Mouse (Mus musculus): ENCODE data around the gene Pip4k2b. TPM values are rescaled to one million over a fixed set of nuclear protein-coding genes. Genes with fewer than 3 reads are reported as not detected.
A peak's percentile ranks its signal among the peaks of the same experiment; 100 is the strongest.

The Pip4k2b gene
- polyA plus RNA-seq, 1 experiment from 2014 or later = 2.2 TPM

DNA sequence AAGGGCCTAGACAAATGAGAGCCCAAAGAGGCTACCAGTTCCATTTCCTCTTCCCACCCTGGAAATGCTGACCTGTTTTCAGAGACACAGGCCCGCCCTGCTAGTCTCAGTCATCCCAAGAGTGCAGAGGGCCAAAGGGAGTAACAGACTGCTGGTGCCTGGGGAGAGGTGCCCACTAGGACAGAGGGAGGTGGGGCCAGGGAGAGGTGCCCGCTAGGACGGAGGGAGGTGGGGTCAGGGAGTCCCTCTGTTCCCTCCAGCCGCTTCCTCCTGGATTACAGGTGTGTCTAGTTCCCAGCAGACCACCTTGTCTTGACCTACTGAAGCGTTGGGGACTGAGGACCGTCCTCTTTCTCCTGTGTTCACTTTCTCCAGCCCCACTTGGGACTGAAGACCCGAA, 59.7 kb downstream of the Pip4k2b start:
- peaks cover 39% of the 10 kb centered on the region for H3K36me3 ChIP-seq
- WGBS = 46% methylated on average over 7 of the region's 7 CpGs
- H3K27me3 ChIP-seq = no peaks in the 10 kb centered on the region
- no peaks in the 10 kb centered on the region for H3K9me3 ChIP-seq
- H3K4me1 ChIP-seq = peaks cover 19% of the 10 kb centered on the region
- H3K27ac ChIP-seq = no peak overlapping the region
- H3K4me2 ChIP-seq = no peak overlapping the region
- no peak for ATAC-seq (ENCODE audit: insufficient number of reproducible peaks, low FRiP score, low TSS enrichment, low read depth)
- no peak overlapping the region for H3K4me3 ChIP-seq
- H3K9ac ChIP-seq = no peak overlapping the region

DNA sequence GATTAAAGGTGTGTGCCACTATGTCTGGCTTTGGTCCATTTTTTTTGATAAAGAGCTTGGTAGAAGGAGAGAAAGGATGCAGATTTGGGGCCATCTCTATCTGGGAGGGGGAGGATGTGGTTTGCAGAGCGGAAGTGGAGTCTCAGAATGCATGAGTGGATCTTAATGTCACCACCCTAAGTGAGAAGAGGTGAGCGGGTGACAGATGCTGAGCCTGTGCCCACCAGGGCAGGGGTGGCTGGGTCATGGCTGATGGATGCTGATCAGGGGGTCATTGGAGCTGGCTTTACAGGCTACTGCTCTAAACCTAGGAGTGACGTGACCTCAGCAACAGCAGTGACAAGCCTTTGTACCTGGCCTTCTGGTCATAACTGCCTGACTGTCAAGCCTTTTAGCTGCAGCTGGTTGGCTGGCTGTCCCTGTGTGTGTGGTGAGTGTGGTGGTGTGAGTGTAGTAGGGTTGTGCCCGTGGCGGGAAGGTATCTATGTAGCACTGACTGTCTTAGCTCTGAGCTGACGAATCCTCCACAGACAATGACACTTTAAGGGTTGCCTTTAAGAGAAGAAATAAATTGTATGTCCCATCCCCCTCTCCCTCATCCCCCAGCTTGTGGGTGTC, 60.3 kb downstream of the Pip4k2b start:
- Histone ChIP-seq H3K9me3 (no peaks in the 10 kb centered on the region), H3K27me3 (no peaks in the 10 kb centered on the region), H3K4me1 (peaks cover 19% of the 10 kb centered on the region), H3K36me3 (peaks cover 43% of the 10 kb centered on the region), H3K4me2 (no peak overlapping the region), H3K4me3 (no peak overlapping the region), H3K27ac (no peak overlapping the region), H3K9ac (no peak overlapping the region)
- 81% methylated on average over 6 of the region's 6 CpGs for WGBS
- no peak for ATAC-seq (ENCODE audit: insufficient number of reproducible peaks, low FRiP score, low TSS enrichment, low read depth)

DNA sequence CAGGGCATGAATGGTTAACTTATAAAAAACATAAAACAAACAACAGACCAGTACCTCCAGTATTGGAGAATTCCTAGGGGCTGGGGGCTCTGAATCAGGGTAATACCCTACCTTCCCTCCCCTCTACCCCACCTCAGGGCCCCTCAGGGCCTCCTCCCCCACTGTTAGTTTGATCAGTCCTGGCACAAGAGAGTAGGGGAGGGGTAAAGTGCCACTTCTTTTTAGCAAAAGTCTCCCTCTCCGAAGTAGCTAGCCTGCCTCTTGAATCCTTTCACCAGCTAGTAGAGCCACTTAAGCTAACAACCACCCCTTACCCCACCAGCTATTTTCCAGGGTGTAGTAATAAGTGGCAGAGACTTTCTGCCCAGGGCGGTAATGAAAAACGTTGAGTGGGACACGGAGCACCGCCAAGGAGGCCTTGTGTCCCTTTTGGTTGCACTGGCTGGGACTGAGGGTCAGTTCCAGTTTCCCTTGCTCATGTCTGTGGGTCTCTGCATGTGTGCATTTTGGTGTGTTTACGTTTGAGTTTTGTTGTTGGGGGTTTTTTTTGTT, 61.9 kb downstream of the Pip4k2b start:
- WGBS = 72% methylated on average over 6 of the region's 6 CpGs
- Histone ChIP-seq H3K9ac (no peak overlapping the region), H3K9me3 (no peaks in the 10 kb centered on the region), H3K27me3 (no peaks in the 10 kb centered on the region), H3K27ac (no peak overlapping the region), H3K4me2 (no peak overlapping the region), H3K4me1 (peaks cover 19% of the 10 kb centered on the region), H3K4me3 (no peak overlapping the region), H3K36me3 (peaks cover 50% of the 10 kb centered on the region)
- no peak for ATAC-seq (ENCODE audit: insufficient number of reproducible peaks, low FRiP score, low TSS enrichment, low read depth)

DNA sequence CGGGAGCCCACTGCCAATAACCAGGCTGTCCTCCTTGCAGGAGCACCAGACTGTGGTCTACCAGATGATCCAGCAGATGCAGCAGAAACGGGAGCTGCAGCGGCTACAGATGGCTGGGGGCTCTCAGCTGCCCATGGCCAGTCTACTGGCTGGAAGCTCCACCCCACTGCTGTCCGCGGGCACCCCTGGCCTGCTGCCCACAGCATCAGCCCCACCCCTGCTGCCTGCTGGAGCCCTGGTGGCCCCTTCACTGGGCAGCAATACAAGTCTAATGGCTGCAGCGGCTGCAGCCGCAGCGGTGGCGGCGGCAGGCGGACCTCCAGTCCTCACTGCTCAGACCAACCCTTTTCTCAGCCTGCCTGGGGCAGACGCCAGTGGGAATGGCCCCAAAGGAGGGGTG, 64.1 kb downstream of the Pip4k2b start:
- Histone ChIP-seq H3K4me2 (no peak overlapping the region), H3K9ac (no peak overlapping the region), H3K27ac (peak overlapping the region; percentile 27; the same call in 1 of the 2 replicates), H3K4me3 (no peak overlapping the region), H3K4me1 (peaks cover 3% of the 10 kb centered on the region; the same call in 1 of the 2 replicates), H3K9me3 (no peaks in the 10 kb centered on the region), H3K36me3 (peaks cover 71% of the 10 kb centered on the region), H3K27me3 (no peaks in the 10 kb centered on the region)
- 81% methylated on average over 12 of the region's 12 CpGs for WGBS
- ATAC-seq (ENCODE audit: insufficient number of reproducible peaks, low FRiP score, low TSS enrichment, low read depth) = no peak

DNA sequence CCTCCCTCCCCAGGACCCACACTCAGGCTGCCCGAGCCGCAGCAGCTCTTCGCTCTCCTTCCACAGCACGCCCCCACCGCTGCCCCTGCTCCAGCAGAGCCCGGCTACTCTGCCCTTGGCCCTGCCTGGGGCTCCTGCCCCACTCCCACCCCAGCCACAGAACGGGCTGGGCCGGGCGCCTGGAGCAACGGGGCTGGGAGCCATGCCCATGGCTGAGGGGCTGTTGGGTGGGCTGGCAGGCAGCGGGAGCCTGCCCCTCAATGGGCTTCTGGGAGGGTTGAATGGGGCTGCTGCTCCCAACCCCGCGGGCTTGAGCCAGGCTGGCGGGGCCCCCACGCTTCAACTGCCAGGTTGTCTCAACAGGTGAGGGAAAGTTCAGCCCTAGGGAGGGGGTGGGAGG, 66.2 kb downstream of the Pip4k2b start:
- H3K4me2 ChIP-seq = no peak overlapping the region
- ATAC-seq (ENCODE audit: insufficient number of reproducible peaks, low FRiP score, low TSS enrichment, low read depth) = no peak
- 83% methylated on average over 15 of the region's 15 CpGs for WGBS
- no peak overlapping the region for H3K9ac ChIP-seq
- peaks cover 89% of the 10 kb centered on the region for H3K36me3 ChIP-seq
- peaks cover 3% of the 10 kb centered on the region; the same call in 1 of the 2 replicates for H3K4me1 ChIP-seq
- H3K9me3 ChIP-seq = no peaks in the 10 kb centered on the region
- H3K27me3 ChIP-seq = no peaks in the 10 kb centered on the region
- no peak overlapping the region for H3K27ac ChIP-seq
- no peak overlapping the region for H3K4me3 ChIP-seq

DNA sequence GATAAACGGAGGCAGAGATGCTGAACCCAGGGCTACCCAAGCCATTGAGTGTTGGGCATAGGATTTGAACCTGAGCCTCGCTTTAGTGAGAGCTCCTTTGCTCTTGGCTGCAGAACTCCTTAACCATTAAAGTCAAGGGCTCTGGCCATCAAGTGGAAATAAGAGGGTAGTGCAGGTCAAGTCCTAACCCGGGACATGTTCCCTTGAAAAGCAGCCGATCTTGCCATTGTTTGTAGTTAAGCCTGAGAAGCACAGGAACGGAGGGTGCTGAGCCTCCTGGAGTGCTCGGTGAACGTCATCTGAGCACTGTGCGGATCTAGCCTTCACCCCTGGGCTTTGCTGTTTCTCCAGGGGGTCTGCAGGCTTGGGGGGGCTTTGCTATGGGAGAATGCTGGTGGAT, 66.7 kb downstream of the Pip4k2b start:
- no peak for ATAC-seq (ENCODE audit: insufficient number of reproducible peaks, low FRiP score, low TSS enrichment, low read depth)
- Histone ChIP-seq H3K4me1 (peaks cover 3% of the 10 kb centered on the region; the same call in 1 of the 2 replicates), H3K9me3 (no peaks in the 10 kb centered on the region), H3K27me3 (no peaks in the 10 kb centered on the region), H3K4me3 (no peak overlapping the region), H3K27ac (no peak overlapping the region), H3K36me3 (peaks cover 94% of the 10 kb centered on the region), H3K4me2 (no peak overlapping the region), H3K9ac (no peak overlapping the region)
- WGBS = 70% methylated on average over 8 of the region's 8 CpGs

DNA sequence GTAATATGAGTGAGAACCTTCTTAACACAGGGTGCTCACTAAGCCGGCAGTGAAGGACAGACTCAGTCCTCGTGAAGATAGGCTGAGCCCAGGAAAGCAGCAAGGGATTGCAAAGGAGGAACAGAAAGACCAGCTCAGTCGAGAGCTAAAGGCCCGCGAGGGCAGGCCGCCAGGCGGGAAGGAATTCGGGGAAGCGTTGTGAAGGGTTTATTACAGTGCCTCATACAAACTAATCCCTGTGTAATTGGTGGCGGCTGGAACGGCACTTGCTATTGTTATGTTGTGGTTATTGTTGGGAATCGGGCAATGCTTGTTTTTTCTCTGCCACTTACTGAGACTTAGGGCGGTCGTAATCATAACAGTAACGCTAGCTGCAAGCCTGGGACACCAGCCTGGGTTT, 67.1 kb downstream of the Pip4k2b start:
- Histone ChIP-seq H3K4me1 (peaks cover 3% of the 10 kb centered on the region; the same call in 1 of the 2 replicates), H3K36me3 (peaks cover 95% of the 10 kb centered on the region), H3K4me2 (no peak overlapping the region), H3K9ac (no peak overlapping the region), H3K4me3 (no peak overlapping the region), H3K27ac (no peak overlapping the region), H3K27me3 (no peaks in the 10 kb centered on the region), H3K9me3 (no peaks in the 10 kb centered on the region)
- ATAC-seq (ENCODE audit: insufficient number of reproducible peaks, low FRiP score, low TSS enrichment, low read depth) = no peak
- 49% methylated on average over 15 of the region's 15 CpGs for WGBS

DNA sequence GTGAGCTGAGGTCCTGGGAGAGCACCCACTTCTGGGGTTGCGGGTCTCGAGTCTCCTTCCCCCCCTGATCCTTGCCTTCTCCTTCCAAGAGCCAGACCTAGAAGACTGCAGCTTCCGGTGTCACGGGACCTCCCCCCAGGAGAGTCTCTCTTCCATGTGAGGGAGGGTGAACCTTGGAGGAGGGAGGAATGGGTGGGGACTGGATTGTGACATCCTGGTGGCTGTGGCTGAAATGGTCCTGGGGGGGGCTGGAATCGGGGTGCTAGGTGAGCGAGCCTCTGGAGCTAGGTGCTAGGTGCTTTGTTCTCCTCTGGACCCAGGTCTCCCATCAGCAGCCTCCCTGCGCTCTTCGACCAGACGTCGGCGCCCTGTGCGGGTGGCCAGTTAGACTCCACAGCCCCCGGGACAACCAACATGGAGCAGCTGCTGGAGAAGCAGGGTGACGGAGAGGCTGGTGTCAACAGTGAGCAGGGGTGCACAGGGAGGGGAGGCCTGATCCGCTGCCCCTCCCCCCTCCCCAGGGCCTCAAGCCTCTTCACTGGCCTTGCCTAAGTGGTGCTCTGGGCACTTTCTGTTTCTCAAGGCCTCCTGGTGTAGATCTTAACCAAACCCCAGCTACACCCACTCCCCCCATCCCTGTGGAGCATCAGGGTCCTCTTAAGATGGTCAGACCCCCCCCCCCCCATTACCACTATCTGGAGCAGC, 68.3 kb downstream of the Pip4k2b start:
- H3K36me3 ChIP-seq = peaks cover 96% of the 10 kb centered on the region
- no peaks in the 10 kb centered on the region for H3K27me3 ChIP-seq
- H3K9ac ChIP-seq = no peak overlapping the region
- peaks cover 3% of the 10 kb centered on the region; the same call in 1 of the 2 replicates for H3K4me1 ChIP-seq
- H3K9me3 ChIP-seq = no peaks in the 10 kb centered on the region
- ATAC-seq (ENCODE audit: insufficient number of reproducible peaks, low FRiP score, low TSS enrichment, low read depth) = no peak
- 89% methylated on average over 13 of the region's 15 CpGs for WGBS
- no peak overlapping the region for H3K27ac ChIP-seq
- no peak overlapping the region for H3K4me3 ChIP-seq
- no peak overlapping the region for H3K4me2 ChIP-seq

DNA sequence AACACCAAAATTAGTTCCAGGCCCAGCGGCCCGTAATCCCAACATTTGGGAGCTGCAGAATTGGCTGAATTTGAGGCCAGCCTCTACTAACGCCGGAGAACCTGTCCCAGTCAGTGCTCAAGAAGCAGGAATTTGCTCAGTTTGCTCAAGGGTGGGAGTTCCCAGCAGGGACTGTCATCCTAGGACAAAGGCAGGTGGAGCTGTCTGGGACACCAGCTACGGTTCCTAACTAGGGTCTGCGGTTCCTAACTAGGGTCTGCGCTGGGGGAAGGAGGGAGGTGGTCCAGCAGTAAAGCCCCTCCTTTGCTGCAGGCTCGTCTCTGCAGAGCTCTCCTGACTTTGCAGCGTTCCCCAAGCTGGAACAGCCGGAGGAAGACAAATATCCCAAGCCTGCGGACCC, 71.4 kb downstream of the Pip4k2b start:
- Histone ChIP-seq H3K4me2 (no peak overlapping the region), H3K4me1 (peaks cover 21% of the 10 kb centered on the region), H3K9ac (no peak overlapping the region), H3K27ac (no peak overlapping the region), H3K36me3 (peaks cover 99% of the 10 kb centered on the region), H3K9me3 (no peaks in the 10 kb centered on the region), H3K4me3 (no peak overlapping the region), H3K27me3 (no peaks in the 10 kb centered on the region)
- ATAC-seq (ENCODE audit: insufficient number of reproducible peaks, low FRiP score, low TSS enrichment, low read depth) = no peak
- WGBS = 87% methylated on average over 11 of the region's 11 CpGs

DNA sequence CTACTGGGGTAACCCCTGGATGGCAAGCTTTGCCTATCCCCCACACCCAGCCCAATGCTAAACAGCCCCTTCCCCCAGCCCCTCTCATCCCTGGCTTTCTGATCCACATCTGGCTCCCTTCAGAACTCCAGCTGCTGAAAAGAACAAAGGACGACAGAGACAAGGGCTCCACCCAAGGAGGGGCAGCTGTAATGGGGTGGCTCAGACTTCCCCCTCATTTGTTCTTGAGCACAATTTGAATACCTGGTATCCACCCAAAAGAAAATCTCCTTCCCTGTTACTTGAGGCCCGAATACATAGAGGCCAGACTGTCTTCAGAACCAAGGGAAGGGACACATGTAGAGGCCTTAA, 73.4 kb downstream of the Pip4k2b start:
- 0 out of 2 replicates have a peak overlapping the region, but pooled peaks have one; percentile 14 for H3K27ac ChIP-seq

DNA sequence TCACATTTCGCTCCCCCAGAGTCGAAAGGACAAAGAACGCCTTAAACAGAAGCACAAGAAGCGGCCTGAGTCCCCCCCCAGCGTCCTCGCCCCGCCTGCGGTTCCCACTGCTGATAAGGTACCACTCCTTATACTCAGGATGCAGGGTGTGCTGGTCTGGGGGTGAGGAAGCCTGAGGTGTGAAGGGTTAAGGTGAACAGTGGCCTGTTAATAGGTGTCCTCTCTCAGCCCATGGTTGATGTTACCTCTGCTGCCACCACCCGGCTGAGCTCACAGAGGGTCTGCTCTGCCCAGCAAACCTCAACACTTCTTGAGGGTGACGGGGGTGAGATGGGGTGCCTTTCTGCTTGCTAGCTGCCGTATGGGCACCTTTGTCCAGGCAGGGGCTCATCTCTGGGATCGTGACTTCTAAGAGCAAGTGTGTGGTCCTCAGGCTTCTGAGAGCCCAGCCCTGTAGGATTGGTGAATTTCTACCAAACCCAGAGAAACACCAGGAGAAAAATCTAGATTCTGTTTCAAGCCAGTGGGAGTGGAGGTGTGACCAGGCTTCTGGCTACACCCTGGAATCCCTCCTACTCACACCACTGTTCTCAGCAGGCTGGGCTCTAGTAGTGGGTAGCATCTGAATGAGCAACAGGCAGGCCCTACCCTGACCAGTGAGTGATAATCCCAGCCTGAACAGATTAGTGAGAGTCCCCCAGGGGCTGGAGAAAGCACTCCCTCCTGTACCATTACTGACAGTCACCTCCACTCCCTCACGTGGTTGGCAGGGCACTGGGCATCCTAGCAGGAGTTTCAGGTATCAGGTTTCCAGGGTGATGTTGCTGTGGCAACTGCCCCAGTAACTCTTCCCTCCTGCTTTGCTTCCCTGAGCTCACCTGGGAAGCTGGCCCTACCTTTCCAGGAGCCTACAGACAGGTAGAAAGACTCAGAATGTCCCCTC, 74.0 kb downstream of the Pip4k2b start:
- Histone ChIP-seq H3K36me3 (peaks cover 95% of the 10 kb centered on the region), H3K4me2 (no peak overlapping the region), H3K4me1 (peaks cover 23% of the 10 kb centered on the region), H3K27me3 (no peaks in the 10 kb centered on the region), H3K9me3 (no peaks in the 10 kb centered on the region), H3K9ac (no peak overlapping the region), H3K4me3 (no peak overlapping the region), H3K27ac (0 out of 2 replicates have a peak overlapping the region, but pooled peaks have one; percentile 14)
- no peak for ATAC-seq (ENCODE audit: insufficient number of reproducible peaks, low FRiP score, low TSS enrichment, low read depth)
- WGBS = 75% methylated on average over 13 of the region's 13 CpGs

More for the DNA sequence above, 73.4 kb downstream of the Pip4k2b start:
- H3K27me3 ChIP-seq = no peaks in the 10 kb centered on the region
- ATAC-seq (ENCODE audit: insufficient number of reproducible peaks, low FRiP score, low TSS enrichment, low read depth) = no peak
- H3K4me3 ChIP-seq = no peak overlapping the region
- H3K36me3 ChIP-seq = peaks cover 95% of the 10 kb centered on the region
- peaks cover 21% of the 10 kb centered on the region for H3K4me1 ChIP-seq
- no peaks in the 10 kb centered on the region for H3K9me3 ChIP-seq
- H3K9ac ChIP-seq = no peak overlapping the region
- H3K4me2 ChIP-seq = no peak overlapping the region
- WGBS = 50% methylated on average over 2 of the region's 2 CpGs
